Mouse (Mus musculus) lung, postnatal 0 days (tissue): ENCODE results near the gene Med16.

Source experiments
- CTCF ChIP-seq: IDR thresholded peaks from 2 replicates; pipeline ENCODE4 v1.5.1; 2016; ENCODE audit warnings: antibody characterized with exemption, mild to moderate bottlenecking
- EP300 ChIP-seq: IDR thresholded peaks from 2 replicates; pipeline ENCODE4 v1.6.1; 2016; ENCODE audit warnings: antibody characterized with exemption, mild to moderate bottlenecking, control low read depth

- TF ChIP-seq EP300 (no peak), CTCF (no peak)
These were observed 48.0 kb upstream of the Med16 start for GRCm38 (mm10) chr10:79956643-79957154.
